Mouse (Mus musculus): ENCODE data around the gene Wwc2. TPM values are rescaled to one million over a fixed set of nuclear protein-coding genes. Genes with fewer than 3 reads are reported as not detected.

The Wwc2 gene
- polyA plus RNA-seq (2014; fragmentation: Illumina TruSeq; extraction: RNeasy Lipid Tissue Mini Kit (QIAGEN cat#74804); ENCODE audit: low read depth, low replicate concordance) = 13.1 TPM

GRCm38 (mm10) chr8:47990911-47991820 is at the start of gene Wwc2:
TSS of gene Wwc2 (minus strand) at chr8:47990924.

GRCm38 (mm10) chr8:47824182-47824581 is 166.5 kb downstream of the Wwc2 start, which contains the start of gene Cldn22:
TSS of gene Cldn22 (plus strand) at chr8:47824482.

DNA sequence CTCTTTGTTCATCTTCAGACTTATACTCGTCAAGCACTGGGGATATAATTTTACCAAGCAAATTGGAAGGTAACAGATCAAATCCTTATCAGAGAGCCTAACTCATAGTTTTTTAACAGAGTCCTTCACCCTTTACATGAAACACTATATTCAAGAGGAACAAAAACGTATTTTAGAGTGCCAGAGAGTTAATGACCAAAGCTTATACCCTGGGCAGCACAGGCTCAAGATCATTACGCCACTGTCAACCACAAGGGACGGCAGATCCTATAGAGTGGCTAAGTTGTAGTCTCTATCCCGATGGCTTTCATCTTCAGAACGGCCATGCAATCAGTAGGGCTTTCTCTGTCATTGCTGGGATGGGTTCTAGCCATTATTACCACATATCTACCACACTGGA is 168.9 kb downstream of the Wwc2 start, which contains the start of gene Cldn24:
Cldn24 (plus strand) TSS at position 301 of the 400 bp plus-strand sequence.

Other genes with a start within 250 kb of the Wwc2 start
- not detected for gene Cldn24, start 168.8 kb downstream of the Wwc2 start, polyA plus RNA-seq (2014; fragmentation: Illumina TruSeq; extraction: RNeasy Lipid Tissue Mini Kit (QIAGEN cat#74804); ENCODE audit: low read depth, low replicate concordance)
- gene Cldn22, start 166.4 kb downstream of the Wwc2 start, polyA plus RNA-seq (2014; fragmentation: Illumina TruSeq; extraction: RNeasy Lipid Tissue Mini Kit (QIAGEN cat#74804); ENCODE audit: low read depth, low replicate concordance) = 18.7 TPM
- gene Dctd, start 108.2 kb upstream of the Wwc2 start, polyA plus RNA-seq (2014; fragmentation: Illumina TruSeq; extraction: RNeasy Lipid Tissue Mini Kit (QIAGEN cat#74804); ENCODE audit: low read depth, low replicate concordance) = 7.2 TPM